Mouse (Mus musculus): ENCODE data around the gene Gm13420.

DNA sequence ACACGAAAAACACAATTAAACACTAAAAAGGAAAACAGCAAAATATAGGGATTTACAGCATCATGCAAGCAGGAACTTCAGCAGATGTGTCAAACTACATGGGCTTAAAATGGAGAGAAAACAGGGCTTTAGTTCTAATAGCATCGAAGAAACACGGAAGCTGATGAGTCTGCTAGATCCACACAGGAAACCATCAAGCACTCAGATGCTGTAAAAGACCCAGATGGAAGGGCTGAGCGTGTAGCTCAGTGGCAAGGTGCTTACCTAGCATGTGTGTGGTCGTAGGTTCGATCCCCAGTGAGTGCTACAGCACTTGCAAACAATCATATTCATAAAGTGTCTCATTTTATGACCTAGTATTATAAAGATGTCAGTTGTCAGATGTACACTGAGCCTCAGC lies 10.3 kb downstream of the Gm13420 start:
- TF ChIP-seq CTCF (IDR thresholded peaks at IDR 0.05; ENCODE audit: low read depth) (no peak), EP300 (optimal IDR thresholded peaks at IDR 0.05) (no peak)
